Mouse (Mus musculus): ENCODE data around the gene Aktip. TPM values are rescaled to one million over a fixed set of nuclear protein-coding genes. Genes with fewer than 3 reads are reported as not detected.

The Aktip gene
- polyA plus RNA-seq, 1 experiment: 48.4 TPM

DNA sequence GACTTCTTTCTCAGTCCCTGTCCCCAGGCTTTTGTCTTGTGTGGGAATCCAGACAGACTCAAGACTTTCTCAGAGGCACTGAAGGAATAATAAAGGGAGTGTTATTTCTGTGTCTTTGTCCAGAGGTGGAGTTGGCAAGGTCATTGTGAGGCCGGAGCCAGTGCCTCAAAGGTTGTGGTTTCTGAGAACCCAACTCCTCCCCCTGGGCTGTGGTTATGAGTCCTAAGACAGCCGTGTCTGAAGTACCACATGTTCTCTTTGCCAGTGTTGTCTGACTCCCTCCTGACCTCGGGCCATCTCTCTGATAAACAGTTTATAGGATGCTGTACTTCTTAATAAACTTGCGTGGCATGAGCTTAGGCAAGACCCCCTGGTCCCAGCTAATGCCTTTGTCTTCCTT lies 134.6 kb downstream of the Aktip start:
- H3K4me3 ChIP-seq (ENCODE audit: control insufficient read depth, low read depth, low read length): no peak overlapping the region
- no peaks in the 10 kb centered on the region for H3K27me3 ChIP-seq (ENCODE audit: control insufficient read depth, insufficient read depth, low read length)
- H3K27ac ChIP-seq (ENCODE audit: control insufficient read depth, insufficient read depth, low read depth, low read length): no peak overlapping the region
- peaks cover 11% of the 10 kb centered on the region for H3K4me1 ChIP-seq (ENCODE audit: control insufficient read depth, insufficient read depth, low read length)
- no peak for TF ChIP-seq CTCF (IDR thresholded peaks at IDR 0.05; ENCODE audit: control insufficient read depth, insufficient read depth, insufficient replicate concordance, low read depth, low read length)
- no peak for TF ChIP-seq POLR2A (IDR thresholded peaks at IDR 0.05; ENCODE audit: control insufficient read depth, low read depth, low read length)
- no peaks in the 10 kb centered on the region for H3K36me3 ChIP-seq (ENCODE audit: control insufficient read depth, insufficient read depth, low read length)

Other genes with a start within 250 kb of the Aktip start
- gene Rbl2, start 129.9 kb downstream of the Aktip start, polyA plus RNA-seq (2012; rRNA removed): 176 and 184 TPM in 2 replicates
- gene Rpgrip1l, start 113.3 kb upstream of the Aktip start, polyA plus RNA-seq (2012; rRNA removed): 15.6 and 20.4 TPM in 2 replicates
- gene Fto, start 113.5 kb upstream of the Aktip start, polyA plus RNA-seq (2012; rRNA removed): 55.9 and 56.4 TPM in 2 replicates